Comparison of ENCODE assay signal across 18 mouse cellular contexts in genomic region chr9:55568466-55569159, GRCm38 (mm10). TPM values are rescaled to one million over a fixed set of nuclear protein-coding genes. Genes with fewer than 3 reads are reported as not detected.
DNase-seq lines count a peak whose midpoint lies in the region; ATAC-seq and TF ChIP-seq lines count a peak whose summit lies in the region.
"Had no signal": no experiment of that assay in that cellular context is flagged by ENCODE, and none has a peak within 500 bp of the region (broad histone marks: within the 10 kb centered on the region; RNA-seq: fewer than 3 reads in every experiment).

No protein-coding gene starts in this region.

- WGBS in midbrain, embryonic 16.5 days, result 74% methylated on average over 5 of the region's 5 CpGs

- H3K27ac ChIP-seq in gastrocnemius, adult 2 months, result no peak overlapping the region
- no peak overlapping the region for H3K27ac ChIP-seq in midbrain, embryonic 16.5 days (ENCODE audit: low read length)
- H3K27ac ChIP-seq: limb, embryonic 13.5 days had no signal

- intact Hi-C loops in gastrocnemius, adult 2 months (cut with DNase I), result no loop called here
- intact Hi-C loops in gastrocnemius, postnatal 14 days (cut with DNase I; ENCODE audit: low total_unique reads), result no loop called here
- intact Hi-C loops in left cerebral cortex, postnatal 4 days (cut with DNase I), result no loop called here
- intact Hi-C loops in left cerebral cortex, postnatal 25 days (cut with DNase I), result no loop called here

- H3K4me3 ChIP-seq in gastrocnemius, adult 2 months, result no peak overlapping the region
- H3K4me3 ChIP-seq in midbrain, embryonic 16.5 days (ENCODE audit: low read depth, low read length), result no peak overlapping the region
- H3K4me3 ChIP-seq: limb, embryonic 13.5 days had no signal

- no peaks in the 10 kb centered on the region for H3K27me3 ChIP-seq in midbrain, embryonic 16.5 days (ENCODE audit: control insufficient read depth, insufficient read depth, low read depth, low read length)
- H3K27me3 ChIP-seq: CH12.LX; limb, embryonic 13.5 days had no signal

- H3K36me3 ChIP-seq in midbrain, embryonic 16.5 days (ENCODE audit: control insufficient read depth, insufficient read depth, low read length), result no peaks in the 10 kb centered on the region
- H3K36me3 ChIP-seq: limb, embryonic 13.5 days had no signal

- no peaks in the 10 kb centered on the region for H3K9me3 ChIP-seq in midbrain, embryonic 16.5 days (replicated peaks; ENCODE audit: control insufficient read depth, low read length, poor library complexity, severe bottlenecking)
- H3K9me3 ChIP-seq: limb, embryonic 13.5 days had no signal

- no peak overlapping the region for H3K4me2 ChIP-seq in midbrain, embryonic 16.5 days (ENCODE audit: low read length)
- H3K4me2 ChIP-seq: limb, embryonic 13.5 days; lung, embryonic 14.5 days; midbrain, embryonic 11.5 days had no signal

- peak; percentile 20 for DNase-seq in adrenal gland, adult 2 months
- DNase-seq in adrenal gland, adult (ENCODE audit: inconsistent age in 2 of 2, low spot score in 1 of 2), result no peak
- peak; percentile 30 for DNase-seq in gastrocnemius, adult 2 months
- no peak for DNase-seq in gastrocnemius, postnatal 14 days
- peak; percentile 12 for DNase-seq in left cerebral cortex, postnatal 4 days
- no peak for DNase-seq in left cerebral cortex, postnatal 25 days (ENCODE audit: low spot score in 2 of 2)
- DNase-seq in adipocyte (ENCODE audit: low spot score), result peak; percentile 26
- DNase-seq: gastrocnemius, postnatal 36 days; lung, embryonic 14.5 days; right cerebral cortex, postnatal 4 days; thymus, adult 2 months had no signal

- H3K9ac ChIP-seq in midbrain, embryonic 16.5 days (ENCODE audit: low read depth, low read length), result no peak overlapping the region
- H3K9ac ChIP-seq: limb, embryonic 13.5 days; lung, embryonic 14.5 days had no signal

- H3K4me1 ChIP-seq in midbrain, embryonic 16.5 days (ENCODE audit: control insufficient read depth, insufficient read depth, low read length), result no peaks in the 10 kb centered on the region

- ATAC-seq in midbrain, embryonic 16.5 days, result no peak
- ATAC-seq: activated CD4-positive, CD25-positive, alpha-beta regulatory T cell, adult 4 months; intestine, embryonic 16.5 days had no signal

- no peak for TF ChIP-seq CTCF in gastrocnemius, adult 2 months (IDR thresholded peaks at IDR 0.05)

RNA-seq across cellular contexts. Expression of gene Isl2, which starts 30.1 kb away (rescaled TPM):
- total RNA-seq in adrenal gland, adult 2 months (2021), result not detected
- polyA plus RNA-seq in adrenal gland, adult 2 months (2012; rRNA removed), result not detected in 2 replicates
- not detected for total RNA-seq in gastrocnemius, adult 2 months (2021)
- total RNA-seq in gastrocnemius, postnatal 14 days (2021), result not detected
- total RNA-seq in left cerebral cortex, postnatal 4 days (2021), result not detected
- total RNA-seq in left cerebral cortex, postnatal 25 days (2021), result not detected
- polyA plus RNA-seq in midbrain, embryonic 16.5 days (2015; fragmentation: Nextera tagmentation; extraction: Ambion mirVana), result 1.1 and 1.7 TPM in 2 replicates
- total RNA-seq: gastrocnemius, postnatal 36 days; hematopoietic stem cell, adult 5-6 weeks had no signal
- polyA plus RNA-seq: activated CD4-positive, CD25-positive, alpha-beta regulatory T cell, adult 4 months; lung, embryonic 14.5 days had no signal

RNA-seq across cellular contexts. Expression of gene Etfa, which starts 56.6 kb away (rescaled TPM):
- 100 to 1,000 TPM; 394 to 566 TPM for total RNA-seq in adrenal gland, adult 2 months (2021)
- 82.0 and 95.3 TPM in 2 replicates for polyA plus RNA-seq in adrenal gland, adult 2 months (2012; rRNA removed)
- total RNA-seq in gastrocnemius, adult 2 months (2021), result 100 to 1,000 TPM; 217 to 370 TPM
- total RNA-seq in gastrocnemius, postnatal 14 days (2021), result 100 to 1,000 TPM; 229 to 279 TPM
- 10 to 100 TPM; 38.7 to 39.4 TPM for total RNA-seq in left cerebral cortex, postnatal 4 days (2021)
- total RNA-seq in left cerebral cortex, postnatal 25 days (2021), result 10 to 100 TPM; 42.6 to 45.8 TPM
- polyA plus RNA-seq in midbrain, embryonic 16.5 days (2015; fragmentation: Nextera tagmentation; extraction: Ambion mirVana), result 77.1 and 81.2 TPM in 2 replicates

Comparison
In these comparisons a context has a peak if more than half of its experiments do, and no peak if none do; other contexts are left out.
1. DNase-seq: peak in adrenal gland, adult 2 months (single experiment), gastrocnemius, adult 2 months (single experiment), left cerebral cortex, postnatal 4 days (single experiment) and adipocyte (single experiment); none in adrenal gland, adult (0 of 2), gastrocnemius, postnatal 14 days (single experiment) and left cerebral cortex, postnatal 25 days (0 of 2).
2. RNA of gene Etfa, which starts 56.6 kb away (total RNA-seq): 394 to 566 TPM in adrenal gland, adult 2 months, 217 to 370 TPM in gastrocnemius, adult 2 months and 229 to 279 TPM in gastrocnemius, postnatal 14 days; 42.6 to 45.8 TPM in left cerebral cortex, postnatal 25 days and 38.7 to 39.4 TPM in left cerebral cortex, postnatal 4 days; every median in the first group is over 4 times any median in the second.